Mouse (Mus musculus) midbrain, postnatal 0 days (tissue): Measurements from ENCODE around the gene Pam16. TPM values are rescaled to one million over a fixed set of nuclear protein-coding genes. Genes with fewer than 3 reads are reported as not detected.

ENCODE experiments used
- ATAC-seq: fragments of 200-750 bp; cut with Nextera tagmentation; 2 replicates; pipeline ENCODE4 v1.8.0; 2017; ENCODE audit warnings: moderate number of reproducible peaks, mild to moderate bottlenecking, moderate TSS enrichment, moderate library complexity; ENCODE audit not compliant: low FRiP score
- DNase-seq: peaks from one replicate; pipeline ENCODE4 v3.0.0-alpha.2; 2015; ENCODE audit warnings: low spot score
- H3K27ac ChIP-seq: fragments of 300-500 bp; sonication (generic); 2 replicates; pipeline ENCODE4 v1.5.1; 2014; ENCODE audit warnings: low read depth, mild to moderate bottlenecking, low read length, mixed read lengths
- H3K27me3 ChIP-seq: fragments of 300-500 bp; sonication (generic); 2 replicates; pipeline ENCODE4 v1.6.1; 2014; ENCODE audit warnings: low read length, control low read depth, mixed read lengths; ENCODE audit not compliant: insufficient read depth
- H3K36me3 ChIP-seq: fragments of 300-500 bp; sonication (generic); 2 replicates; pipeline ENCODE4 v1.6.1; 2014; ENCODE audit warnings: low read length, control low read depth, mixed read lengths; ENCODE audit not compliant: insufficient read depth
- H3K4me1 ChIP-seq: fragments of 300-500 bp; sonication (generic); 2 replicates; pipeline ENCODE4 v1.6.1; 2014; ENCODE audit warnings: mild to moderate bottlenecking, control low read depth, antibody characterized with exemption, low read length, mixed read lengths; ENCODE audit not compliant: insufficient read depth
- H3K4me2 ChIP-seq: fragments of 300-500 bp; sonication (generic); 2 replicates; pipeline ENCODE4 v1.6.1; 2014; ENCODE audit warnings: low read depth, mild to moderate bottlenecking, low read length, mixed read lengths; ENCODE audit not compliant: poor library complexity, severe bottlenecking
- H3K4me3 ChIP-seq: fragments of 300-500 bp; sonication (generic); 2 replicates; pipeline ENCODE4 v1.5.1; 2014; ENCODE audit warnings: low read depth, mild to moderate bottlenecking, low read length, moderate library complexity
- H3K9ac ChIP-seq: fragments of 300-500 bp; sonication (generic); replicated peaks from 2 replicates; pipeline ENCODE4 v1.6.1; 2014; ENCODE audit warnings: mild to moderate bottlenecking, low read length, moderate library complexity, mixed read lengths; ENCODE audit not compliant: poor library complexity, severe bottlenecking
- H3K9me3 ChIP-seq: fragments of 300-500 bp; sonication (generic); 2 replicates; pipeline ENCODE4 v1.6.1; 2016; ENCODE audit warnings: low read length, control low read depth
- CTCF ChIP-seq: IDR thresholded peaks from 2 replicates; pipeline ENCODE4 v1.5.1; 2016; ENCODE audit warnings: antibody characterized with exemption, mild to moderate bottlenecking
- WGBS: fragments of 180-500 bp; shearing (Covaris S2); extraction: QIAGEN DNeasy Blood & Tissue Kit; methylation state at CpG from one replicate; pipeline ENCODE4 v1.1.7; 2014; 5-methylcytosine and 5-hydroxymethylcytosine counted together
- polyA plus RNA-seq: library from polyadenylated mRNA; unstranded; fragments of >200 nt; fragmentation: Nextera tagmentation; extraction: Ambion mirVana; gene quantifications from 2 replicates; pipeline ENCODE4 v1.2.1, GENCODE M21; 2015
- total RNA-seq: library from RNA; depleted of rRNA; stranded (reverse); fragments of >200 nt; gene quantifications from 2 replicates; pipeline ENCODE4 v1.2.3, GENCODE M21; 2014

Pam16 gene
- total and polyA plus RNA-seq, 2 experiments from 2014 or later, result 31.7 to 134 TPM

DNA sequence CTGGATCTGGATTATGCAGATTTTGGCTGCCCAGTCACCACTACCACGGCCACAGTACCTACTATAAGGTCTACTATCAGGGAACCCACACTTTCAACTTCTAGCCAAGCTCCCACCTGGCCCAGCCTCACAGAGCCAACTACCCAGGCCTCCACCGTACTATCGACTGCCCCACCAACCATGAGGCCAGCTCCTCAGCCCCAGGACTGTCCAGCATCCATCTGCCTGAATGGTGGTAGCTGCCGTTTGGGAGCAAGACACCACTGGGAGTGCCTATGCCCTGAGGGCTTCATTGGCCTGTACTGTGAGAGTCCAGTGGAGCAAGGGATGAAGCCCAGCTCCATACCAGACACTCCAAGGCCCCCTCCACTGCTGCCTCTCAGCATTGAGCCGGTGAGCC lies 24.4 kb upstream of the Pam16 start:
- no peak overlapping the region for H3K4me3 ChIP-seq
- 85% methylated on average over 5 of the region's 5 CpGs for WGBS
- peaks cover 32% of the 10 kb centered on the region for H3K36me3 ChIP-seq
- 0 out of 2 replicates have a peak, but pooled peaks cover 2% of the 10 kb centered on the region for H3K4me1 ChIP-seq
- no peak for TF ChIP-seq CTCF
- H3K9me3 ChIP-seq, result no peaks in the 10 kb centered on the region
- H3K9ac ChIP-seq, result no peak overlapping the region
- DNase-seq (no peak), ATAC-seq (no peak)
- no peak overlapping the region for H3K4me2 ChIP-seq
- no peak overlapping the region for H3K27ac ChIP-seq
- H3K27me3 ChIP-seq, result no peaks in the 10 kb centered on the region

DNA sequence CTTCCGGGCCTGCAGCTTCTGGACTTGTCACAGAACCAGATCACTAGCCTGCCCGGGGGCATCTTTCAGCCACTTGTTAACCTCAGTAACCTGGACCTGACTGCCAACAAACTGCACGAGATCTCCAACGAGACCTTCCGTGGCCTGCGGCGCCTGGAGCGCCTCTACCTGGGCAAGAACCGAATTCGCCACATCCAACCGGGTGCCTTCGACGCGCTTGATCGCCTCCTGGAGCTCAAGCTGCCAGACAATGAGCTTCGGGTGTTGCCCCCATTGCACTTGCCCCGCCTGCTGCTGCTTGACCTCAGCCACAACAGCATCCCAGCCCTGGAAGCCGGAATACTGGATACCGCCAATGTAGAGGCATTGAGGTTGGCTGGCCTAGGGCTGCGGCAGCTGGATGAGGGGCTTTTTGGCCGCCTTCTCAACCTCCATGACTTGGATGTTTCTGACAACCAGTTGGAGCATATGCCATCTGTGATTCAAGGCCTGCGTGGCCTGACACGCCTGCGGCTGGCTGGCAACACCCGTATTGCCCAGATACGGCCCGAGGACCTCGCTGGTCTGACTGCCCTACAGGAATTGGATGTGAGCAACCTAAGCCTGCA lies 23.7 kb upstream of the Pam16 start:
- Histone ChIP-seq H3K9ac (no peak overlapping the region), H3K27ac (no peak overlapping the region), H3K27me3 (no peaks in the 10 kb centered on the region), H3K4me3 (no peak overlapping the region), H3K36me3 (peaks cover 32% of the 10 kb centered on the region), H3K4me2 (no peak overlapping the region), H3K4me1 (0 out of 2 replicates have a peak, but pooled peaks cover 2% of the 10 kb centered on the region), H3K9me3 (no peaks in the 10 kb centered on the region)
- ATAC-seq, result no peak
- WGBS, result 82% methylated on average over 28 of the region's 28 CpGs
- DNase-seq, result peak; percentile 35
- TF ChIP-seq CTCF, result no peak

DNA sequence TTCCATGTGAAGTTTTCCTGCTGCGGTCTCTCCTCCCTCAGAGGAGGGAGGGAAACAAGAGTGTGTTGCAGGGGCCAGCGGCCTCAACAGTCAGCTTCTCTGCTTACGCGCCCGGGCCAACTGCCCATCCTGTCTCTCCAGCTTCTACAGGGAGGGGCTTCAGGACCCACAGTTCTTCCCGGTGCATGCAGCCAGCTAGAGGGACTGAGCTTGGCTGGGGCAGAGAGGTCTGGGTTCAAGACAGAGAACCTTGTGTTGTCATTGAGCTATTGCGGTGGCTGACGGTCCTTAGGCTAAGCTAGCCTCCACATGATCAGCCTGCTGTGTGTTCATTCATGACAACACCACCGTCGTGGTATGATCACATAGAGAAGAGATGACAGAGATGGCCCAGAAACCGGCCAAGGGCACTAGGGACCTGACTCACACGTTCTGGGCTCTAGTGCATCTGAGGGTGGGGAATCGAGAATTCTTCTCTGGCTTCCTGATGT lies 22.9 kb upstream of the Pam16 start:
- no peak for TF ChIP-seq CTCF
- H3K27me3 ChIP-seq, result no peaks in the 10 kb centered on the region; the same call in 1 of the 2 replicates
- H3K36me3 ChIP-seq, result peaks cover 29% of the 10 kb centered on the region
- no peak for ATAC-seq
- H3K4me3 ChIP-seq, result no peak overlapping the region
- no peak overlapping the region for H3K27ac ChIP-seq
- H3K4me2 ChIP-seq, result no peak overlapping the region
- peak; percentile 48 for DNase-seq
- 0 out of 2 replicates have a peak, but pooled peaks cover 2% of the 10 kb centered on the region for H3K4me1 ChIP-seq
- H3K9ac ChIP-seq, result no peak overlapping the region
- 74% methylated on average over 13 of the region's 13 CpGs for whole genome bisulfite sequencing
- no peaks in the 10 kb centered on the region for H3K9me3 ChIP-seq

DNA sequence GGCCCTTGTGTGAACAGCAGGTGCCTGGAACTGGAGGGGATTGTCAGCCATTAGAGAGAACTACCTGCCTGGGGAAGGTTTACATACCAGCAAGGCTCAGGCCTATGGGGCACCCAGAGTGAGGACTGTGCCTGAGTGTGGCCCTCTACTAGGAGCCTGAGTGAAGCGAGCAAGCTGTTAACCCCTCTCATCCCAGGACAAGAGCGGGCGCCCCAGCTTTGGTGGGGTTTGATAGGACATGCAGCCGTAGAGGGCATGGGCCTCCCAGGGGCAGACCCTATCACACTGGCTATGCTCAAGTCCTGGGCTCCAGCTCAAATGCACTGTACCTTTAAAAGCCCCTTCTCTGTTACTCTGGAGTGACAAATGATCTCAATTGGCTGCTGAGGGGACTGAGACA lies 22.0 kb upstream of the Pam16 start:
- TF ChIP-seq CTCF, result no peak
- no peak overlapping the region for H3K27ac ChIP-seq
- no peak for ATAC-seq
- DNase-seq, result no peak
- H3K4me1 ChIP-seq, result 0 out of 2 replicates have a peak, but pooled peaks cover 2% of the 10 kb centered on the region
- WGBS, result 75% methylated on average over 4 of the region's 4 CpGs
- H3K36me3 ChIP-seq, result peaks cover 26% of the 10 kb centered on the region
- no peaks in the 10 kb centered on the region; the same call in 1 of the 2 replicates for H3K27me3 ChIP-seq
- H3K4me2 ChIP-seq, result no peak overlapping the region
- no peak overlapping the region for H3K4me3 ChIP-seq
- no peaks in the 10 kb centered on the region for H3K9me3 ChIP-seq
- no peak overlapping the region for H3K9ac ChIP-seq

DNA sequence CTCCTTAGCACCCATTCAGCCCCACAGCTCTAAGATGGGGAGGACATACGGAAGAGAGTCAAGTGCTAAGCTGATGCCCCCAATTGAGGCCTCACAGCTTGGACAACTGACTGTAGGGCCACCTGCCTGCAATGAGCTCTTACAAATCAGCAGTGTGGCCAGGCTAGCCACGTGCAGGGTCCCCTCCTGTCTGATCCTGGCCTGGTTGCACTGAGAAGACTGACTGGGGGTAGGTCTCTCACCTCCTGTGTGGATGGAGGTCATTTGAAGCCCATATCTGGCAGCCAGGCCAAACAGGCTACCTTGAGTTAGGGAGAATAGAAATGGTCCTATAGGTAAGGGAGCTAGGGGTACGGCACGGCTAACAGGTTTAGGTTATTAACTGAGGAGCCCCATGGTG lies 21.1 kb upstream of the Pam16 start:
- Histone ChIP-seq H3K9me3 (no peaks in the 10 kb centered on the region), H3K4me2 (no peak overlapping the region), H3K27me3 (no peaks in the 10 kb centered on the region; the same call in 1 of the 2 replicates), H3K36me3 (peaks cover 23% of the 10 kb centered on the region), H3K9ac (no peak overlapping the region), H3K4me3 (no peak overlapping the region), H3K27ac (no peak overlapping the region), H3K4me1 (no peaks in the 10 kb centered on the region)
- 80% methylated on average over 4 of the region's 4 CpGs for WGBS
- TF ChIP-seq CTCF, result no peak
- ATAC-seq (no peak), DNase-seq (no peak)

DNA sequence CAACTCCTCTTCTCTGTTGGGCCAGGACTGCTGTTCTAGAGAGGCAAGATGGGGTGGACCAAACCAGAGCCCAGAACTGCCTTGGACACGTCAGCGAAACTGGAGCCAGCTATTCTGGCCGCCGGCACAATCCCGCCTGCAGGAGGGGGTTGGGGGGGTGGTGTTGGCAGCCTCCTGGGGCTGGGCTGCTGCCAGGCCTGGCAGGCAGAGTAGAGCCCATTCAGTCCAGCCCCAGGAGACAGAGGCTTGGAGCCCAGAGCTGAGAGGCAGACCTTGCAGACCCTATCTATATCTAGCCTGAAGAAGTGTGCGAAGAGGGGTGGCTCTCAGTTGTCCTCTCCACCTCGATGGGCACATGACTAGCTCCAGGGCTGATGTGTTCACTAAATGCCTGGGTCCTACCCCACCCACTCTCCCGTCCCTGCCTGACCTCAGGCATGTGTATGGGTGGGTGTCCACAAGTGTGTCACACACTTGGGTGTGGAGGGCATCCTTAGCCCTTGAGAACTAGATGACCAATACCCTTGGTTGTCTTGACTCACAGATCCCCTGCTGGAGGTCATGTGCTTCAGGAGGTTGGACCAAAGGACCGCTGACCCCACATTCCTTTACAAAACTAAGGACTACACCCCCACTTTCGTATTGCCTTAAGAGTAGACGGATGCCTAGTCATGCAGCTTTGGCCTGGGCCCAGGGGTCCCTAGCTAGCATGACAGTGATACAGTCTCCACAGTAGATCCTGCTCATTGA lies 19.1 kb upstream of the Pam16 start:
- Histone ChIP-seq H3K27ac (no peak overlapping the region), H3K4me3 (no peak overlapping the region), H3K9me3 (no peaks in the 10 kb centered on the region), H3K4me2 (no peak overlapping the region), H3K36me3 (peaks cover 9% of the 10 kb centered on the region), H3K9ac (no peak overlapping the region), H3K27me3 (no peaks in the 10 kb centered on the region; the same call in 1 of the 2 replicates), H3K4me1 (0 out of 2 replicates have a peak, but pooled peaks cover 9% of the 10 kb centered on the region)
- TF ChIP-seq CTCF, result no peak
- ATAC-seq (peak; percentile 53), DNase-seq (peak; percentile 86)
- WGBS, result 58% methylated on average over 11 of the region's 11 CpGs
